Mouse (Mus musculus): ENCODE results near the gene Zfp704. TPM values are rescaled to one million over a fixed set of nuclear protein-coding genes. Genes with fewer than 3 reads are reported as not detected.
A peak's percentile ranks its signal among the peaks of the same experiment; 100 is the strongest.

Gene Zfp704
- total and polyA plus RNA-seq, 2 experiments from 2014 or later, result 13.0 to 70.4 TPM

GRCm38 (mm10) chr3:9504371-9504770 lies 105.5 kb downstream of the Zfp704 start:
- Histone ChIP-seq H3K9me3 (ENCODE audit: low read length) (no peaks in the 10 kb centered on the region), H3K4me1 (ENCODE audit: insufficient read depth) (peaks cover 15% of the 10 kb centered on the region), H3K4me3 (ENCODE audit: low read depth, low read length) (no peak overlapping the region), H3K4me2 (ENCODE audit: low read depth) (no peak overlapping the region), H3K27ac (ENCODE audit: low read depth, low read length) (no peak overlapping the region), H3K9ac (no peak overlapping the region), H3K27me3 (ENCODE audit: insufficient read depth, low read length) (no peaks in the 10 kb centered on the region), H3K36me3 (ENCODE audit: insufficient read depth) (no peaks in the 10 kb centered on the region)
- 82% methylated on average over 4 of the region's 4 CpGs for WGBS
- ATAC-seq (no peak), DNase-seq (no peak)
- TF ChIP-seq CTCF (IDR thresholded peaks at IDR 0.05; ENCODE audit: low read depth), result no peak

- WGBS, result 2% methylated on average over 6 of the region's 6 CpGs
- peak overlapping the region; percentile 23; the same call in 1 of the 2 replicates for H3K9ac ChIP-seq
- peak; percentile 100 for ATAC-seq
- peak; percentile 96 for DNase-seq
- H3K4me3 ChIP-seq (ENCODE audit: low read depth, low read length), result no peak overlapping the region
- H3K4me1 ChIP-seq (ENCODE audit: insufficient read depth), result peaks cover 18% of the 10 kb centered on the region
- peak overlapping the region; percentile 81 for H3K27ac ChIP-seq (ENCODE audit: low read depth, low read length)
- H3K27me3 ChIP-seq (ENCODE audit: insufficient read depth, low read length), result no peaks in the 10 kb centered on the region
- no peak for TF ChIP-seq CTCF (IDR thresholded peaks at IDR 0.05; ENCODE audit: low read depth)
- H3K9me3 ChIP-seq (ENCODE audit: low read length), result no peaks in the 10 kb centered on the region
- no peaks in the 10 kb centered on the region for H3K36me3 ChIP-seq (ENCODE audit: insufficient read depth)
- H3K4me2 ChIP-seq (ENCODE audit: low read depth), result peak overlapping the region; percentile 34
Observed at GRCm38 (mm10) chr3:9500725-9501124, 109.2 kb downstream of the Zfp704 start.

GRCm38 (mm10) chr3:9499994-9500553 lies 109.8 kb downstream of the Zfp704 start:
- DNase-seq (peak; percentile 33), ATAC-seq (peak; percentile 5; the same call in 1 of the 2 replicates)
- H3K9ac ChIP-seq, result peak overlapping the region; percentile 23
- peaks cover 18% of the 10 kb centered on the region for H3K4me1 ChIP-seq (ENCODE audit: insufficient read depth)
- 24% methylated on average over 8 of the region's 8 CpGs for WGBS
- peak overlapping the region; percentile 34 for H3K4me2 ChIP-seq (ENCODE audit: low read depth)
- no peak overlapping the region for H3K4me3 ChIP-seq (ENCODE audit: low read depth, low read length)
- TF ChIP-seq CTCF (IDR thresholded peaks at IDR 0.05; ENCODE audit: low read depth), result no peak
- H3K9me3 ChIP-seq (ENCODE audit: low read length), result no peaks in the 10 kb centered on the region
- H3K27ac ChIP-seq (ENCODE audit: low read depth, low read length), result peak overlapping the region; percentile 81; the same call in 1 of the 2 replicates
- H3K27me3 ChIP-seq (ENCODE audit: insufficient read depth, low read length), result no peaks in the 10 kb centered on the region
- H3K36me3 ChIP-seq (ENCODE audit: insufficient read depth), result no peaks in the 10 kb centered on the region

- Histone ChIP-seq H3K27me3 (ENCODE audit: insufficient read depth, low read length) (no peaks in the 10 kb centered on the region), H3K4me3 (ENCODE audit: low read depth, low read length) (no peak overlapping the region), H3K27ac (ENCODE audit: low read depth, low read length) (peak overlapping the region; percentile 81), H3K36me3 (ENCODE audit: insufficient read depth) (no peaks in the 10 kb centered on the region), H3K9me3 (ENCODE audit: low read length) (no peaks in the 10 kb centered on the region), H3K9ac (no peak overlapping the region), H3K4me1 (ENCODE audit: insufficient read depth) (peaks cover 18% of the 10 kb centered on the region), H3K4me2 (ENCODE audit: low read depth) (no peak overlapping the region; the same call in 1 of the 2 replicates)
- TF ChIP-seq CTCF (IDR thresholded peaks at IDR 0.05; ENCODE audit: low read depth), result no peak
- ATAC-seq (no peak), DNase-seq (no peak)
- WGBS, result 42% methylated on average over 5 of the region's 5 CpGs
Observed at GRCm38 (mm10) chr3:9499489-9499888, 110.4 kb downstream of the Zfp704 start.

DNA sequence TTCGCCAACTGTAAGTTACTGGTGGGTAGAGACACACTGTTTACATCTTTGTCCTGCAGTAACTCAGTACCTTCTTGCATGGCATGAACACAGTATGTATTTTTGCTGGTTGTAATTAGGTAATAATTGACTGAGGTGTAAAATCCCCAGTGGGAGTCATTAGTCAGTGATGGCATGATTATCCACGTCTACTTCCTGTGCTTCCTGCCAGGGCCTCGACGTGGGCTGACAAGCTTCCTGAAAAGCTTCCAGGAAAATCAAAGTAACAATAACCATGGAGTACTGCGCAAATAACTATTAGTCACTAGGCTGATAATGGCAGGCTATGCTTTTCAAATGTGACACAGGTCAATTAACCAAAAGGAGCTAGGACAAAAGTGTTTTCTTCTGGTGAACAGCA lies 112.6 kb downstream of the Zfp704 start:
- DNase-seq (no peak), ATAC-seq (no peak)
- peaks cover 18% of the 10 kb centered on the region for H3K4me1 ChIP-seq (ENCODE audit: insufficient read depth)
- no peak overlapping the region for H3K4me2 ChIP-seq (ENCODE audit: low read depth)
- H3K9me3 ChIP-seq (ENCODE audit: low read length), result no peaks in the 10 kb centered on the region
- no peak overlapping the region for H3K9ac ChIP-seq
- H3K36me3 ChIP-seq (ENCODE audit: insufficient read depth), result no peaks in the 10 kb centered on the region
- H3K27me3 ChIP-seq (ENCODE audit: insufficient read depth, low read length), result no peaks in the 10 kb centered on the region
- no peak for TF ChIP-seq CTCF (IDR thresholded peaks at IDR 0.05; ENCODE audit: low read depth)
- no peak overlapping the region for H3K4me3 ChIP-seq (ENCODE audit: low read depth, low read length)
- H3K27ac ChIP-seq (ENCODE audit: low read depth, low read length), result no peak overlapping the region
- 36% methylated on average over 5 of the region's 5 CpGs for WGBS

- H3K9ac ChIP-seq, result no peak overlapping the region
- no peaks in the 10 kb centered on the region for H3K27me3 ChIP-seq (ENCODE audit: insufficient read depth, low read length)
- no peak overlapping the region for H3K27ac ChIP-seq (ENCODE audit: low read depth, low read length)
- TF ChIP-seq CTCF (IDR thresholded peaks at IDR 0.05; ENCODE audit: low read depth), result no peak
- no peak overlapping the region for H3K4me2 ChIP-seq (ENCODE audit: low read depth)
- DNase-seq (no peak), ATAC-seq (no peak)
- no peaks in the 10 kb centered on the region for H3K36me3 ChIP-seq (ENCODE audit: insufficient read depth)
- H3K4me3 ChIP-seq (ENCODE audit: low read depth, low read length), result no peak overlapping the region
- WGBS, result 51% methylated on average over 4 of the region's 4 CpGs
- no peaks in the 10 kb centered on the region for H3K9me3 ChIP-seq (ENCODE audit: low read length)
- H3K4me1 ChIP-seq (ENCODE audit: insufficient read depth), result no peaks in the 10 kb centered on the region
Observed at GRCm38 (mm10) chr3:9491766-9492283, 118.1 kb downstream of the Zfp704 start.

- H3K9ac ChIP-seq, result no peak overlapping the region
- H3K36me3 ChIP-seq (ENCODE audit: insufficient read depth), result no peaks in the 10 kb centered on the region
- no peak overlapping the region for H3K4me2 ChIP-seq (ENCODE audit: low read depth)
- no peaks in the 10 kb centered on the region for H3K4me1 ChIP-seq (ENCODE audit: insufficient read depth)
- no peak overlapping the region for H3K4me3 ChIP-seq (ENCODE audit: low read depth, low read length)
- DNase-seq, result no peak
- H3K27me3 ChIP-seq (ENCODE audit: insufficient read depth, low read length), result no peaks in the 10 kb centered on the region
- no peak for TF ChIP-seq CTCF (IDR thresholded peaks at IDR 0.05; ENCODE audit: low read depth)
- ATAC-seq, result no peak
- no peaks in the 10 kb centered on the region for H3K9me3 ChIP-seq (ENCODE audit: low read length)
- H3K27ac ChIP-seq (ENCODE audit: low read depth, low read length), result no peak overlapping the region
- WGBS, result 59% methylated on average over 4 of the region's 4 CpGs
Observed at GRCm38 (mm10) chr3:9487644-9488043, 122.2 kb downstream of the Zfp704 start.
